Mouse (Mus musculus) thymus, adult 2 months (tissue): ENCODE measurements around the gene Sdc1. TPM values are rescaled to one million over a fixed set of nuclear protein-coding genes. Genes with fewer than 3 reads are reported as not detected.
A peak's percentile ranks its signal among the peaks of the same experiment; 100 is the strongest.

Experiments
- DNase-seq: peaks from one replicate; pipeline ENCODE4 v3.0.0; 2021
- H3K27ac ChIP-seq: fragments of 200-500 bp; 2 replicates; pipeline ENCODE4 v1.5.1; 2012; ENCODE audit warnings: low read length, control low read depth; ENCODE audit not compliant: control insufficient read depth, insufficient read depth
- H3K27me3 ChIP-seq: fragments of 200-500 bp; 2 replicates; pipeline ENCODE4 v1.6.1; 2012; ENCODE audit warnings: mild to moderate bottlenecking, low read length, moderate library complexity, mixed read lengths; ENCODE audit not compliant: control insufficient read depth, insufficient read depth
- H3K36me3 ChIP-seq: fragments of 200-500 bp; 2 replicates; pipeline ENCODE4 v1.6.1; 2012; ENCODE audit warnings: mild to moderate bottlenecking, low read length, moderate library complexity; ENCODE audit not compliant: control insufficient read depth, insufficient read depth
- H3K4me1 ChIP-seq: fragments of 200-500 bp; replicated peaks from 2 replicates; pipeline ENCODE4 v1.6.1; 2012; ENCODE audit warnings: low read length; ENCODE audit not compliant: control insufficient read depth, insufficient read depth
- H3K4me3 ChIP-seq: fragments of 200-500 bp; 2 replicates; pipeline ENCODE4 v1.5.1; 2012; ENCODE audit warnings: mild to moderate bottlenecking, low read length, control low read depth, moderate library complexity; ENCODE audit not compliant: control insufficient read depth, insufficient read depth
- CTCF ChIP-seq: fragments of 200-500 bp; IDR thresholded peaks from 2 replicates; pipeline ENCODE4 v1.5.1; 2012; ENCODE audit warnings: mild to moderate bottlenecking, control low read depth, low read length, moderate library complexity, borderline replicate concordance; ENCODE audit not compliant: control insufficient read depth, poor library complexity, insufficient read depth; ENCODE audit errors: extremely low read depth
- POLR2A ChIP-seq: fragments of 200-500 bp; IDR thresholded peaks from 2 replicates; pipeline ENCODE4 v1.6.1; 2012; ENCODE audit warnings: mild to moderate bottlenecking, low read length, control low read depth, moderate library complexity; ENCODE audit not compliant: control insufficient read depth, poor library complexity, insufficient read depth; ENCODE audit errors: extremely low read depth
- WGBS: fragments of 180-500 bp; shearing (Covaris S2); methylation state at CpG from one replicate; pipeline ENCODE4 v1.1.7; 2018; 5-methylcytosine and 5-hydroxymethylcytosine counted together
- polyA plus RNA-seq: library from polyadenylated mRNA; depleted of rRNA; stranded (reverse); fragments of >200 nt; gene quantifications from 2 replicates; pipeline ENCODE4 v1.2.3, GENCODE M21; 2012; rRNA removed

Gene Sdc1
- polyA plus RNA-seq, 1 experiment = 28.9 TPM

DNA sequence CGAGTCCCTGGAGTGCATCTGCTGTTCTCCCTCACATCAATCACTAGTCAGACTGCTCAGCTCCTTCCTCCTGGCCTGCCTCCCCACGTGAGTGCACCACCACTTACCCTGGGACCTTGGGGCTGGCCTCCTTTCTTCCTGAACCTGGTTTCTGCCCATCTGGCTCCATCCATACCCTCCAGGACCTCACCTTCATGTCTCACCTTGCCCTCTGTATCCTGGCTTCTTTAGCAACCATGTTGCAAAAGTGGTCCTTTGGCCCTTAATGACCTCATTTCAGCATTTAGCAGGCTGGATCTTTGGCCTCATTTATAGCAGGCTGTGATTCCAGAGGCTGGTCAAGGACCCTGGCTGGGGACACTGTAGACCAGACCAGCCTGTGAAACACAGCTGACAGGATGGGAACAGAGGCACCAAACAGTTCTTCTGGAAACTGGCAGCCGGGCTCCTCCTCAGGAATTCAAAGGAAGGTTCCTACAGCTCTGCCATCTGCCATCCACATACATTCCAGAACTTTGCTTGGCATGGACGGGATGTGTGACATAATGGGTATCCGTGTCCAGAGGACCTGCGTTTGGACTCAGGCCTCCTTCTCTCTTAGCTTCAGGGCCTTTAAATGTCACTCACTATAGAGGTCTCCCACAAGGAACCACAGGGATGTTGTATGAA lies 60.0 kb downstream of the Sdc1 start:
- no peaks in the 10 kb centered on the region for H3K36me3 ChIP-seq
- peaks cover 6% of the 10 kb centered on the region; the same call in 1 of the 2 replicates for H3K4me1 ChIP-seq
- no peak overlapping the region for H3K27ac ChIP-seq
- no peaks in the 10 kb centered on the region for H3K27me3 ChIP-seq
- no peak for DNase-seq
- TF ChIP-seq POLR2A (no peak), CTCF (no peak)
- no peak overlapping the region for H3K4me3 ChIP-seq
- WGBS = 88% methylated on average over 6 of the region's 6 CpGs

DNA sequence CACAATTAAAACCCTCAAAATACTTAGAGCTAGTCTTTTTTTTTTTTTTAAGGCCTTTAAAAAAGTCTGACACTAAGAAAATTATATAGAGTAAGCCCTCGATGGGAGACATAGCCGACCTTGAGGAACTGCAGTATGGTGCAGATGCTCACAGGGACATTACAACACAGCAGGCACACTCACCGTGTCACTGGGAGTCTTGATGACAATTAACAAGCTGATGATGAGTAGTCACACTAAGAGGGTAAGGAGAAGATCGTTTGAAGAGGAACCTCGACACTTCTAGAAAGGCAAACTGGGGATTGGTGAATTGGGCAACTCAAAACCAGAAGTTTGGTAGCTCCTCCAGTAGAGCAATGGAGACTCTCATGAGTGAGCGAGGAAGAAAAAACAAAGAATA lies 60.6 kb downstream of the Sdc1 start:
- Histone ChIP-seq H3K36me3 (no peaks in the 10 kb centered on the region), H3K4me1 (peaks cover 3% of the 10 kb centered on the region; the same call in 1 of the 2 replicates), H3K27ac (no peak overlapping the region), H3K4me3 (no peak overlapping the region), H3K27me3 (no peaks in the 10 kb centered on the region)
- no peak for DNase-seq
- TF ChIP-seq POLR2A = no peak
- TF ChIP-seq CTCF = no peak
- 83% methylated on average over 6 of the region's 6 CpGs for WGBS

DNA sequence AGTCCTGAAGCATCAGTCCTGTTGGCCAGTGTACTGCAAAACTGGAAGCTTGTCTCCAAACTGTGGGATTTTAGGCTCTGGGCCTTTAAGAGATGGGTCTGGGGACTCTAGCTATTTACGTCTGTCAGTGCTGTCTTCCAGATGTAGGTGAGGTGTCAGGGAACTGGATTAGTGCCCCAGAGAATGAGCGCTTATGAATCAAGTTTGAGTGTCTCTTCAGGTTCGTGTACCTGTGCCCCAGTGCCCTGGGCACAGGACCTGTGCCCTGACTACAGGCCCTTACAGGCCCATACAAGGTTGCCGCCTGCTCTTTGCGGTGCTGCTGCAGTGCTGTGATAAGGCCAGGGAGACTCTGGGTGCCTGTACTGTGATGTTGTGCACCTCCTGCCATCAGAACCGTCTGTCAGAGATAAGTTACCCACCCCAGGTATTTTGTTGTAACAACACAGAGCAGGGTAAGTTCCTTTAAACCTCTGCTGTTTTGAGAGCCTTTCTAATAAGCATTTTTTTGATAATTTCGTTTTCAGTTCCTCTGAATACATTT lies 69.7 kb downstream of the Sdc1 start:
- H3K27me3 ChIP-seq = no peaks in the 10 kb centered on the region
- no peak overlapping the region for H3K27ac ChIP-seq
- peaks cover 35% of the 10 kb centered on the region for H3K4me1 ChIP-seq
- H3K4me3 ChIP-seq = no peak overlapping the region
- no peak for TF ChIP-seq POLR2A
- TF ChIP-seq CTCF = no peak
- DNase-seq = no peak
- 79% methylated on average over 7 of the region's 7 CpGs for WGBS
- H3K36me3 ChIP-seq = no peaks in the 10 kb centered on the region

DNA sequence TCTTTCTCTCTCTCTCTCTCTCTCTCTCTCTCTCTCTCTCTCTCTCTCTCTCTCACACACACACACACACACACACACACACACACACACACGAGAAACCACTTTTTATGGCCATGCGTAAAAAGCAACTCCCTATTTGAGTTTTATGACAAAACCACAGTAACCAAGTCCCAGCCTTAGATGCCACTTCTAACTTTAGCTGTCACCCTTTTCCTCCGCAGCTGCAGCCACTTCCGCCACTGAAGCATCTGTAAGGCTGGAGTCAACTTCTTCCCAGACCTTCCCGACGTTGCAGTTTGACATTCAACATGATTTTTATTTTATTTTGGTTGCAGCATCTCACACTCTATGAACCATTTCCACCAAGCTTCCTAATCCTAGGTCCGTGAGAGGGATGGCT lies 71.6 kb downstream of the Sdc1 start:
- H3K4me1 ChIP-seq = peaks cover 50% of the 10 kb centered on the region
- DNase-seq = peak; percentile 53
- 6% methylated on average over 7 of the region's 7 CpGs for WGBS
- TF ChIP-seq POLR2A = no peak
- TF ChIP-seq CTCF = no peak
- H3K36me3 ChIP-seq = no peaks in the 10 kb centered on the region
- H3K27ac ChIP-seq = no peak overlapping the region
- no peak overlapping the region for H3K4me3 ChIP-seq
- no peaks in the 10 kb centered on the region for H3K27me3 ChIP-seq

Other genes starting within 250 kb of the Sdc1 start
- 0.16 and 0.28 TPM in 2 replicates for gene Slc7a15, start 172.3 kb upstream of the Sdc1 start, polyA plus RNA-seq
- gene Pum2, start 97.2 kb upstream of the Sdc1 start, polyA plus RNA-seq = 149 and 162 TPM in 2 replicates
- gene Laptm4a, start 150.3 kb downstream of the Sdc1 start, polyA plus RNA-seq = 109 and 138 TPM in 2 replicates
- gene Matn3, start 176.6 kb downstream of the Sdc1 start, polyA plus RNA-seq = 0.06 and 0.15 TPM in 2 replicates
- 1.6 and 1.8 TPM in 2 replicates for gene Wdr35, start 202.6 kb downstream of the Sdc1 start, polyA plus RNA-seq